Mouse (Mus musculus) ES-E14 (cell line): ENCODE measurements around the gene Chpf. TPM values are rescaled to one million over a fixed set of nuclear protein-coding genes. Genes with fewer than 3 reads are reported as not detected.
A peak's percentile ranks its signal among the peaks of the same experiment; 100 is the strongest.

Source experiments
- DNase-seq: peaks from one replicate; pipeline ENCODE4 v3.0.0-alpha.2; 2013; ENCODE audit warnings: low read depth, low spot score
- H3K27ac ChIP-seq: 2 replicates; pipeline ENCODE4 v1.5.1; 2012; ENCODE audit warnings: low read depth, mild to moderate bottlenecking, low read length, moderate library complexity, mixed read lengths; ENCODE audit not compliant: poor library complexity, insufficient read depth, severe bottlenecking
- H3K36me3 ChIP-seq: 2 replicates; pipeline ENCODE4 v1.6.1; 2012; ENCODE audit warnings: mild to moderate bottlenecking, low read length, moderate library complexity, mixed read lengths; ENCODE audit not compliant: control insufficient read depth, poor library complexity, insufficient read depth, severe bottlenecking
- H3K4me1 ChIP-seq, 2 experiments: fragments of 150-350 bp in 1 of 2; sonication (generic) in 1 of 2; 2 replicates each; pipeline ENCODE4 v1.6.1; 2012; ENCODE audit warnings: low read length in 2 of 2, mild to moderate bottlenecking in 1 of 2, mixed read lengths in 1 of 2; ENCODE audit not compliant: control insufficient read depth in 2 of 2, insufficient read depth in 2 of 2, poor library complexity in 1 of 2
- H3K4me3 ChIP-seq, 2 experiments: fragments of 150-350 bp in 1 of 2; sonication (generic) in 1 of 2; 2 replicates each; pipeline ENCODE4 v1.5.1; 2012; ENCODE audit warnings: low read length in 2 of 2, low read depth in 1 of 2, mild to moderate bottlenecking in 1 of 2, mixed read lengths in 1 of 2; ENCODE audit not compliant: insufficient read depth in 1 of 2, poor library complexity in 1 of 2, severe bottlenecking in 1 of 2
- H3K9ac ChIP-seq: 2 replicates; pipeline ENCODE4 v1.6.1; 2012; ENCODE audit warnings: low read depth, mild to moderate bottlenecking, low read length, mixed read lengths; ENCODE audit not compliant: poor library complexity, insufficient read depth, severe bottlenecking
- H3K9me3 ChIP-seq: fragments of 150-350 bp; sonication (generic); 2 replicates; pipeline ENCODE4 v1.6.1; 2012; ENCODE audit warnings: low read depth, mild to moderate bottlenecking, low read length; ENCODE audit not compliant: control insufficient read depth, insufficient read depth
- CHD2 ChIP-seq: IDR thresholded peaks from 2 replicates; pipeline ENCODE4 v1.6.1; 2014; ENCODE audit warnings: mild to moderate bottlenecking, low read depth, low read length, inconsistent platforms
- HCFC1 ChIP-seq: IDR thresholded peaks from 2 replicates; pipeline ENCODE4 v1.6.1; 2012; ENCODE audit warnings: low read length, inconsistent platforms, borderline replicate concordance; ENCODE audit not compliant: insufficient read depth
- MAFK ChIP-seq: IDR thresholded peaks from 2 replicates; pipeline ENCODE4 v1.6.1; 2014; ENCODE audit warnings: mild to moderate bottlenecking, low read depth, low read length, inconsistent platforms; ENCODE audit not compliant: insufficient read depth
- ZC3H11A ChIP-seq: IDR thresholded peaks from 2 replicates; pipeline ENCODE4 v1.6.1; 2012; ENCODE audit warnings: low read depth, mild to moderate bottlenecking, inconsistent platforms, low read length, borderline replicate concordance
- ZNF384 ChIP-seq: IDR thresholded peaks from 2 replicates; pipeline ENCODE4 v1.6.1; 2012; ENCODE audit warnings: low read depth, low read length, inconsistent platforms
- in situ Hi-C, 2 experiments: fragments of 600-800 bp; cut with MboI; formaldehyde crosslinking; loops; one replicate each; pipeline ENCODE4 v1.15.1; 2025; ENCODE audit warnings: low sequenced_read_pairs in 2 of 2, inconsistent platforms in 1 of 2; ENCODE audit not compliant: unreplicated experiment in 2 of 2
- total RNA-seq: library from RNA; depleted of rRNA; stranded (reverse); fragments of 300-350 nt; gene quantifications from 2 replicates; pipeline ENCODE4 v1.2.3, GENCODE M21; 2012

Gene Chpf
- total RNA-seq, 1 experiment, result 43.5 TPM

GRCm38 (mm10) chr1:75450314-75451005 lies 28.6 kb downstream of the Chpf start, which contains the start of gene Asic4:
Gene Asic4, plus strand, starts transcription at chr1:75450436.
- no peak within 1 kb of the TSS for H3K27ac ChIP-seq
- no peaks in the 10 kb centered on the region for H3K36me3 ChIP-seq

GRCm38 (mm10) chr1:75449377-75450135 lies 29.6 kb downstream of the Chpf start:
- no peak overlapping the region for H3K9ac ChIP-seq
- in situ Hi-C loops, result no loop called here
- no peak for DNase-seq
- no peak overlapping the region; a peak in 1 of 4 replicates for H3K4me3 ChIP-seq
- TF ChIP-seq HCFC1 (no peak), ZNF384 (no peak), MAFK (no peak), ZC3H11A (no peak), CHD2 (no peak)
- H3K4me1 ChIP-seq, result peaks cover 7 to 26% of the 10 kb centered on the region in 2 experiments; a peak in 3 of 4 replicates
- H3K36me3 ChIP-seq, result no peaks in the 10 kb centered on the region
- no peaks in the 10 kb centered on the region for H3K9me3 ChIP-seq
- no peak overlapping the region for H3K27ac ChIP-seq

More at GRCm38 (mm10) chr1:75450314-75451005, 28.6 kb downstream of the Chpf start, which contains the start of gene Asic4:
- Histone ChIP-seq H3K9ac (no peak within 1 kb of the TSS), H3K4me1 (peaks cover 6 to 21% of the 10 kb centered on the region in 2 experiments; a peak in 3 of 4 replicates), H3K4me3 (peak within 1 kb of the TSS; percentile 13 to 43; a peak in 2 of 4 replicates), H3K9me3 (no peaks in the 10 kb centered on the region)
- in situ Hi-C loops, result no loop called here
- no peak for DNase-seq
- no peak for TF ChIP-seq CHD2
- TF ChIP-seq HCFC1, result no peak
- TF ChIP-seq ZC3H11A, result no peak
- TF ChIP-seq ZNF384, result no peak

DNA sequence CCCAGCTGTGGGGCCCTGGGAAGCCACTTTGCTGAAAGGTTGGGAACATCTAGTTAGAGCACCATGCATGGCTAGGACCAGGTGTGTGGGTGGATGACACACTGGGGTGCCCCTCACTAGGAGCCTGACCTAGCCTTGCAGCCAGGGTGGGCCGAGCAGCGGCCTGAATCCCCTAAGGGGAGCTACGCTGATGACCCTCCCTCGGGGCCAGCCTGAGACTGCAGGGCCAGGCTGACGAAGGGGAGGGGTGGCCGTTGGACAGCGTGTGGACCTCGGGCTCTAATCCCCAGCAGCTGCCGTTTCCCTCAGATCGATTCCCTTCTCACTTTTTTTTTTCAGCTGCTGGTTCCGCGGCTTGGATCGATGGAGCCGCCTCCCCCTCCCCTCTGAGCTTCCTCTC lies 30.2 kb downstream of the Chpf start:
- no peak for TF ChIP-seq ZC3H11A
- no peak for TF ChIP-seq ZNF384
- no peak for TF ChIP-seq HCFC1
- no peak for TF ChIP-seq MAFK
- no peak for TF ChIP-seq CHD2
- peaks cover 8 to 30% of the 10 kb centered on the region in 2 experiments; a peak in 3 of 4 replicates for H3K4me1 ChIP-seq
- H3K4me3 ChIP-seq, result no peak overlapping the region
- H3K9me3 ChIP-seq, result no peaks in the 10 kb centered on the region
- no peak overlapping the region for H3K9ac ChIP-seq
- no peak for DNase-seq
- no peak overlapping the region for H3K27ac ChIP-seq
- in situ Hi-C loops, result no loop called here
- H3K36me3 ChIP-seq, result no peaks in the 10 kb centered on the region

DNA sequence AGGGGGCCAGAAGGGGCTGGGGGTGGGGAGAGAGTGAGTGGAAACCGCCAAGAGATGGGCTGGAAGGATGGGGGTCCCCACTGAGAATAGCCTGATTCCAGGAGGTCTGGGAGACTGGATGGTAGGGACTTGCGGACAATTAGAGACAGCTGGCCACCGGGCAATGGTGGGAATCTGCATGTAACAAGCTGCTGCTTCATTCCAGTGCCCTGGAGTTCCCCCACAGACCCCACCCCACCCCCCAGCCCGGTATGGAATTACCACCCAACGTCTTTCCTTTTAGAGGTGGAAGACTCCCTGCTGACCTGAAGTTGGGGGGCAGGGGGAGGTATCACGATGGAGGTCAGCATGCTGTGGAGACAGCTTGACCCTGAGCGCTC lies 31.1 kb downstream of the Chpf start:
- Histone ChIP-seq H3K36me3 (no peaks in the 10 kb centered on the region), H3K27ac (no peak overlapping the region), H3K4me3 (no peak overlapping the region), H3K4me1 (peaks cover 8 to 35% of the 10 kb centered on the region in 2 experiments; a peak in 3 of 4 replicates), H3K9me3 (no peaks in the 10 kb centered on the region), H3K9ac (no peak overlapping the region)
- no peak for TF ChIP-seq MAFK
- TF ChIP-seq ZC3H11A, result no peak
- TF ChIP-seq HCFC1, result no peak
- TF ChIP-seq ZNF384, result no peak
- no peak for TF ChIP-seq CHD2
- DNase-seq, result no peak
- in situ Hi-C loops, result no loop called here
